Mouse (Mus musculus): ENCODE measurements around the gene Prdm13. TPM values are rescaled to one million over a fixed set of nuclear protein-coding genes. Genes with fewer than 3 reads are reported as not detected.

The Prdm13 gene
- total RNA-seq, 2 experiments from 2014 or later: not detected

DNA sequence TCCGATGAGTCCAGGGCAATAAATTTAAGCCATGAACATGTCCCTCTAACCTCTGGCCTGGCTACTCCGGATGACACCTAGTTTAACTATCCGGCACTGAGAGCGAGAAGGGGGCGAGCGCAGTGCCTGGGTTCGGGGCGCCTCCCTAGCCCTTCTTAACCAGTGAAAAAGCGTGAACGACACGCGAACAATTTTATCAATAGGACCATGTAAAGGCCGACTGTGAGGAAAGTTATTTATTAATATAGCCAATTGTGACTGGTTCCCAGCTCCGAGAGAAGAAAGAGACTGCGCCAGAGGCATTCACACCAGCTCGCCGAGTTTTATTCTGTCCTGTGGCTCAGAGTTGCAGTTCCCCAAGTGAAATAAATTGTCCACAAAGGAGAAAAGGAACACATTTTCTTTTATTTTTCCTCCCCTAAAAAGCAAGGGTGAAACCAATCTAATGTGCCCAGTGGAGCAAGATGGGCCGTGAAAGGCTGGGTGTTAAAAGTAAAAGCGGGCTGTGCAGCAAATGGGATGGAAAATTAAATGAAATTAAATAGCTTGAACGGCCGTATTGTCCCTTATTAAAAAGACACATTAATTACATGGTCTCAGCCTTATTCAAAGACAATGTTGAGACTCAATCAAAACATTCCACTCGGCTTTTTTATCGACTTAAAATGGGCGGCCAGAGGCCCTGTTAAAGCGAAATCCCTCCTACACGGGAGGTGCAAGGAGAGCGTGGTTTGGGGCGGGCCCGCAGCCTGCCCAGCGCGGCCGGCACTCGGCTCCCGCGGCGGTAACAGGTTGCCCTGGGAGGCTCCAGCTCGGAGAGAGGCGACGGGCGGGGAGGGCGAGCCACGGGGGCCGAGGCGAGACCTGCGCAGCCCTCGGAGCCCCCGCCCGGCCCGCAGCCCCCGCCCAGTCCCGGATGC, 2.3 kb upstream of the Prdm13 start:
- intact Hi-C loops (cut with DNase I): no loop called here

DNA sequence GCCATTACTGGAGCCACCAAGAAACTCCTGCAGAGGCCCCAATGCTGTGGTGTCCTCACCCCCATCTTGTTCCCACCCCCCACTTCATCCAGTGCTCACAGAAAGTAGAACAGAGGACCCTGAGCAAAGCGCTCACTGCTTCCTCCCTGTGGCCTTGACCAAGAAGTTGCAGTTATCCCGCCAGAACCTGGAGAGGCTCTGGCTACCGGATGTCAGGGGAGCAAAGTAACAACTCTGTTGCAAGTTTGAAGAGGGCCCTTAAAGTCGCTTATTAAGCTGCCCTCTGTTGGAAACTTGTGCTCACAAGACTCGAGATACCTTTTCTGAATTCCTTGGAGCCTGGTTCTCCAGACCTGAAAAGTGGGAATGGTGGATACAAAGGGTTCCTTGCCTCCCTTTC, 1.2 kb upstream of the Prdm13 start:
- intact Hi-C loops (cut with DNase I): no loop called here
- TF ChIP-seq CTCF (IDR thresholded peaks at IDR 0.05): no peak; the same call in none of the 2 replicates
- H3K27ac ChIP-seq: no peak overlapping the region
- DNase-seq (ENCODE audit: extremely low spot score in 1 of 2, low spot score in 2 of 2): no peak
- no peak overlapping the region for H3K4me3 ChIP-seq

More for the DNA sequence above, 2.3 kb upstream of the Prdm13 start:
- no peak for DNase-seq (ENCODE audit: extremely low spot score in 1 of 2, low spot score in 2 of 2)
- Histone ChIP-seq H3K4me3 (peak overlapping the region; percentile 26; the same call in 1 of the 2 replicates), H3K27ac (no peak overlapping the region)
- TF ChIP-seq CTCF (IDR thresholded peaks at IDR 0.05): no peak

DNA sequence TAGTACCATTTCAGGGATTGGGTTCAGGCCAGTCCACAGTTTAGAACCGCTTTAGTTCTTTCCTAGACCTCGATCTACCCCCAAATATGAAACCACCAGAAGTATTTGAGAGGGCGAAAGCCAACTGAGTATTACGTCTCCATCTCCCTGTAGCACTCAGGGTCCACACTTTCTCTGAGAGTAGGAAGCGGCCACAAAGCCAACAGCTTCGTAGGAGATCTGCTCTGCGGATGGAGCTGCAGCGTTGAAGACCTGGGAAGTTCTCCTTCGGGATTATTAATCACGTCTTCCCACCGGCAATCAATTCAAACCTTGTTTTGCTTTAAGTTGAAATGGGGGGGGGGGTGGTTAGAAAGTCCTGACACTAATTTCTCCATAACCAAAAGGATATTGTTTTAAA, 653 bp upstream of the Prdm13 start:
- intact Hi-C loops (cut with DNase I): no loop called here
- no peak for TF ChIP-seq CTCF (IDR thresholded peaks at IDR 0.05)
- H3K27ac ChIP-seq: no peak overlapping the region
- no peak overlapping the region for H3K4me3 ChIP-seq
- DNase-seq (ENCODE audit: extremely low spot score in 1 of 2, low spot score in 2 of 2): no peak

DNA sequence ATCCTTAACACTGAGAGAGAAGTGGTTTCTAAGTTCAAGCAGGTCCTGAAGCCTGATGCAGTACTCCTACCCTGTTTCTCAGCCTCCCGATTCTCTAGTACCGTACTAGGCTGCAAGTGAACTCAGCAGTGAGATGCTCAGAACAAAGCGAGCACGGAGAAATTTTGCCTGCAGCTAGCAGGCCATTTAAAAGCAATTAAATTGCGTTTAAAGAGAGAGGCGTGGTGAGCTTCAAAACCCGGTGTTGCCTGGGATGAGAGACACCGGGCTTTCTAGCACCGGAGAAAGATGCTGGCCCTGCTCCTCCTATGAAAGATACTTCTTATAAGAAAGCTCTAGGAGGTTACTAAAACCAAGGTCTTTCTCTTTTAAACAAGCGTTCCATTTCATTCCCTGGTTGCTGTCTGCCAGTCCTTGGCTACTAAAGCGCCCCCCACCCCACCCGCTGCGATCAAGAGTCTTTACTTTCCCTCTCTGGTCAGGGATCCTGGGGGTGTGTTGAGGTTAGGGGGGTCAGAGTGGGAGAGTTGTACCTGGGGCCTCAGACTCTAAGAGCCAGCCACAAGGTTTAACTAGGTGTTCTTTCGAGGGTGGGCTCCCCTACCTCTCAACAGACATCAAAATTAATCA, 1.3 kb downstream of the Prdm13 start:
- intact Hi-C loops (cut with DNase I): no loop called here
- no peak for TF ChIP-seq CTCF (IDR thresholded peaks at IDR 0.05)
- H3K27ac ChIP-seq: no peak overlapping the region
- DNase-seq (ENCODE audit: extremely low spot score in 1 of 2, low spot score in 2 of 2): no peak
- H3K4me3 ChIP-seq: no peak overlapping the region

DNA sequence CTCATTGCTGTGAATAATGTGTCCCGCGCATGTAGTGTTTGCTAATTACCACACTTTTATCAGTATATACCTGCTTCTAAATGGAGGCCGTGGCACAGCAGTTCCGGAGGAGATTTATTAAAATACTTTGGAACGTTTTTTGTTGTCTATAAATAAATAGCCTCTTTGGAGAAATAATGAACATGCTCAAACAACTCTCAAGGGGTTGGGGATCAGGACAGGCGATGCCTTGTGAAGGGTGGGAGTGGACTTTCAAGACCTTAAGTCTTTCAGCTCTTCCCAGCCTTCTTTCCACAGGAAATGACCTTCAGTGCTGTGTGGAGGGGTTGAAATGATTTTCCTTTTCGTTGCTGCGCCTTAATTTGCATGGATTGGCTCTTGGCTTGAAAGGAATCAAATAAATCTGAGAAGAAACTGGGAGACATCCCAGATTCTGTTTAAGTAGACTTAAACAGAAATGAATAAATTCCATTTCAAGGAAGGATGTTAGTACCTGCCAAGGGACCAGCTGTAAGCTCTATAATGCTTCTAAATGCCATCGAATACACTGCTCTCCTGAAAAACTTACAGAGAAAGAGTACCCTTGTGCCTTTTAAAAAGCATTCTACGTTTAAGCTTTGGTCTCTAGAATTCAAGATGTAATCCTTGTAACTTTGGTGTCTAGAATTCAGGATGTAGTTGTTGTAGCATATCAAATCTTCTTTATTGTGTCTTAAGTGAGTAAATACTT, 3.2 kb downstream of the Prdm13 start:
- intact Hi-C loops (cut with DNase I): no loop called here
- Histone ChIP-seq H3K27ac (no peak overlapping the region), H3K4me3 (no peak overlapping the region)
- no peak for DNase-seq (ENCODE audit: extremely low spot score in 1 of 2, low spot score in 2 of 2)
- no peak for TF ChIP-seq CTCF (IDR thresholded peaks at IDR 0.05)

DNA sequence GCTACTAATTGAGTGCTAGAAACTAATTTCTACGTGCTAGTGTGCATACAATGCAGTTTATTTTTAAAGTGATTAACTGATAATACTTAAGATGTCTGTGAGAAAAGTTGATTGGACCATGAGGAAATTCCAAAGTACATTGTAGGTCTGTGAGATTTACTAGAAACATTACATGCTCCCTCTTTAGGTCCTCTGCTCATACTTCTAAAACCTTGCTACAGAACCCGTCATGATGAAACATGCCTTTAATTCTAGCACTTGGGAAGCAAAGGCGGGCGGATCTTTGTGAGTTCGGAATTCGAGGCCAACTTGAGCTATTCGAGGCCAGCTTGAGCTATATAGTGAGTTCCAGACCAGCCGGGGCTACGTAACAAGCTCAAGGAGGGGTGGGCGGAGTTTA, 4.8 kb downstream of the Prdm13 start:
- intact Hi-C loops (cut with DNase I): no loop called here
- H3K27ac ChIP-seq: no peak overlapping the region
- TF ChIP-seq CTCF (IDR thresholded peaks at IDR 0.05): no peak
- DNase-seq (ENCODE audit: extremely low spot score in 1 of 2, low spot score in 2 of 2): no peak
- H3K4me3 ChIP-seq: no peak overlapping the region

DNA sequence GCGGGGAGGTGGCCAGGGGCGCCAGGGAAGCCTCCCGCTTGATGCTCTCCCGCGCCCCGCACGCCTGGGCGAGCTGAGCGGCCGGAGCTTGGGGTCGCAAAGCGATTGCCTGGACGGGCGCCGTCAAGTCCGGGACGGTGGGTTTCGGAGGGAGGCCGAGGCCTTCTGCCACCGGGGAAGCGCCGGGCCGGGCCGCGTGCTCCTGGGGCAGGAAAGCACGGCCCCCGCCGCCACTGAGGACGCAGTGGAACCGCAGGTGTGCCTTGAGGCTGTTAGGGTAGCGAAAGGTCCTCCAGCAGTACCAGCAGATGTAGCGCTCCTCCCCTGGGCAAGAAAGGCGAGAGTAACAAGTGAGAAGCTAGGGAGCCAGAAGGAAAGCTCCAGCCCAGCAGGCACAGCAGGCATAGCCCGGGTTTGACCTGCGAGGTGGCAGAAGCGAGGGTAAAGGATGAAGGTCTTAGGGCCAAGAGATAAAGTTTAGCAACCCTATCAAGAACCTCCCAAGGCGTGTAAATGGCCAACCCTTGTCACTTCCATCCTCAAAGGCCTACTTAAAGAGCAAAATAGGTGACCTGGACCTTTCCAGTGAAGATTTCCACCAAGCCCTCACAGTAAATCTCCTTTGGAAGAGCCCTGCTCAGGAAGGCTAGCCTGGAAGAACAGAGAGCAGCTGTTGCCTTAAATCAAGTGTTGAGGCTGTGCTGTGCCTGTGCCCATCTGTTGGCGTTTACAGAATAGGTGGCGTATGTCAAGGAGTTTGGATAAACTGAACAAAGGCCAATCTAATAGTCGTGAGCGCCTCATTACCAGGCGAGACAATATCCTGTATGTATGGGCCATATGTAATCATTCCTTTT, 5.9 kb downstream of the Prdm13 start:
- TF ChIP-seq CTCF (IDR thresholded peaks at IDR 0.05): no peak
- intact Hi-C loops (cut with DNase I): no loop called here
- DNase-seq (ENCODE audit: extremely low spot score in 1 of 2, low spot score in 2 of 2): no peak
- Histone ChIP-seq H3K4me3 (no peak overlapping the region), H3K27ac (no peak overlapping the region)

DNA sequence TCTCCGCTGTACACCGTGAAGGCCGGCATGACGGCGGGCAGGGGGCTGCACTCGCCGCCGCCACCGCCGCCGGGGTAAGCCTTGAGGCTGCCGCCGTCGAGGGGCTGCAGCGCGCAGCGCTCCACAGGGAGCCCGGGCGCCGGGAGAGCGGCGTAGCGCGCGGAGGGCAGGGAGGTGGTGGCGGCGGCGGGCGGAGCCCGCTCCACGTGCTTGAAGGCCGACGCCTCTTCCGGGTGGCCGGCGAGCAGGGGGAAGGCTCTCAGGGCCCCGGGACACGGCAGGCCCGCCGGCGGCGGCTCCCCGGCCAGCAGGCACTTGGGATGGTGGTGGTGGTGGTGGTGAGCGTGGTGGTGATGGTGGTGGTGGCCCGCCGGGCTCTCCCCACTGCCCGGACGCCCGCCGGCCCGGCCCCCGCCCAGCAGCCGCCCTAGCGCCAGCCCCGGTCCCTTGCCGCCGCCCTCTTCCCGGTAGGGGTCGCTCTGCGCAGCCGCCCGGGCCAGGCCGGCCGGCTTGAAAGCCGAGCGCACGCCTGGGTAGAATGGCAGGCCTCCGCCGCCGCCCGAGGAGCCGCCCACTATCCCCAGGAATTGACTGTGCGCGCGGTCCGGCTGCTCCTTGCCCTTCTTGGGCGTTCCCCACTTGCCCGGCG, 6.7 kb downstream of the Prdm13 start:
- no peak; the same call in 1 of the 2 replicates for TF ChIP-seq CTCF (IDR thresholded peaks at IDR 0.05)
- Histone ChIP-seq H3K27ac (no peak overlapping the region), H3K4me3 (no peak overlapping the region)
- intact Hi-C loops (cut with DNase I): no loop called here
- no peak for DNase-seq (ENCODE audit: extremely low spot score in 1 of 2, low spot score in 2 of 2)

DNA sequence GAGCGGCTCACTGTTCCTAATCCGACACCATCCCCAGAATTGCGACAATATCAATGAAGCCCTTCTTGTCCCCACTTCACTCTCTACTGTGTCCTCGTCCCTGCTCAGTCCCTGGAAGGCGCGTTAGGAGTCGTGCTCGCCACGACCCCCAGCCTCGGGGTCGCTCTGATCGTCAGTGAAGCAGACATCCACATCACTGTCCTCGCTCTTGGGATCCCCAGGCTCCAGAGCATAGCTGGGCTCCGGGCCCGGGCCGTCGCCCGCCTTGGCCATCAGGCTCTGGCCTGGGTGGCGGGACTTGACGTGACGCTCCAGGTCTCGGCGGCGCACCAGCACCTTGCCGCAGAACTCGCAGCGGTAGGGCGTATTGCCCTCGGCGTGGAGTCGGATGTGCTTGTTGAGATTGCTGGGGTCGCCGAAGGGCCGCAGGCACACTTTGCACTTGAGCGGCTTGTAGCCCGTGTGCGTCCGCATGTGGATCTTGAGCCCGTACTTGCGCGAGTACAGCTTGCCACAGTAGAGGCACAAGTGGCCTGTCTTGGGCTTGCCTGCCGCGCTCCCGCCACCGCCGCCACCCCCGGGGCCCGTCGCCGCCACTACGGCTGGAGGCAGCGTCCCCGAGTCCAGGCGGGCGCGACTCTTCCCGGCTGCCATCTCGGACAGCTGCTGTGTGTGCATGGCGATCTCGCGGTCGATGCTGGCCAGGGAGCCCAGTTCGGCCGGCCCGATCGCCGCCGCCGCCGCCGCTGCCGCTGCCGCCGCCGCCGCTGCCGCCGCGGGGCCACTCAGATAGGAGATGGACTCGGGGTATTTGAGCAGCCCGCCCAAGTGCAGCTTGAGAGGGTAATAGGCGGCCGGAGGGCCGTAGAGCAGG, 7.4 kb downstream of the Prdm13 start:
- no peak for DNase-seq (ENCODE audit: extremely low spot score in 1 of 2, low spot score in 2 of 2)
- no peak for TF ChIP-seq CTCF (IDR thresholded peaks at IDR 0.05)
- H3K4me3 ChIP-seq: no peak overlapping the region
- H3K27ac ChIP-seq: no peak overlapping the region
- intact Hi-C loops (cut with DNase I): no loop called here

DNA sequence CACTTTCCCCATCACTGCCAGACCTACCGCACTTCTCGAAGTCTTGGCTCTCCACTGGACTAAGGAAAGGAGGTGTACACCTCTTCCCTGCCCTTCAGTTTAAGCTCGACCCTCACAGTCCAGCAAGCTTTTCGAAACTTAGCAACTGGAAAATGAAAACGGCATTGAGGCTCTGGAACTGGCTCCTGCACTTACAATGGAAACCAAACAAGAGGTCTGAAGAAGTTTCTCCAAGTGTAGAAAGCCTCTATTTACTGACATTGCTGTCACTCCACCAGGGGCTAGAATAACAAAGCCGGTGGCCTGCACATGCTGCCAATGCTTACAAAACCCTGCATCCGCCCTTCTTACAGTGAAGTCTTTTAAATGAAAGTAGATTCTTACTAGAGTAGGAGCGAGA, 11.1 kb downstream of the Prdm13 start:
- Histone ChIP-seq H3K4me3 (no peak overlapping the region), H3K27ac (no peak overlapping the region)
- TF ChIP-seq CTCF (IDR thresholded peaks at IDR 0.05): no peak
- no peak for DNase-seq (ENCODE audit: extremely low spot score in 1 of 2, low spot score in 2 of 2)
- intact Hi-C loops (cut with DNase I): no loop called here
